Mouse (Mus musculus) embryonic facial prominence, embryonic 13.5 days (tissue): ENCODE measurements at regions not wholly inside any gene's neighbourhood (a gene's known extent, or its start where the extent isn't known, plus 50 kb on each side); places are given as distances from the start of the nearest gene placed in this dataset.

Source experiments
- ATAC-seq: fragments of 200-750 bp; cut with Nextera tagmentation; 2 replicates; pipeline ENCODE4 v1.8.0; 2017; ENCODE audit warnings: low read depth; ENCODE audit not compliant: insufficient number of reproducible peaks, insufficient read depth, low FRiP score, low TSS enrichment
- H3K27ac ChIP-seq: fragments of 300-500 bp; sonication (generic); 2 replicates; pipeline ENCODE4 v1.5.1; 2015; ENCODE audit warnings: moderate library complexity, mild to moderate bottlenecking, inconsistent platforms
- H3K27me3 ChIP-seq: fragments of 300-500 bp; sonication (generic); 2 replicates; pipeline ENCODE4 v1.6.1; 2015; ENCODE audit warnings: mild to moderate bottlenecking, inconsistent platforms
- H3K36me3 ChIP-seq: fragments of 300-500 bp; sonication (generic); 2 replicates; pipeline ENCODE4 v1.6.1; 2015; ENCODE audit warnings: mild to moderate bottlenecking, inconsistent platforms
- H3K4me1 ChIP-seq: fragments of 300-500 bp; sonication (generic); 2 replicates; pipeline ENCODE4 v1.6.1; 2015; ENCODE audit warnings: inconsistent platforms
- H3K4me2 ChIP-seq: fragments of 300-500 bp; sonication (generic); 2 replicates; pipeline ENCODE4 v1.6.1; 2015; ENCODE audit warnings: moderate library complexity, mild to moderate bottlenecking, inconsistent platforms
- H3K4me3 ChIP-seq: fragments of 300-500 bp; sonication (generic); 2 replicates; pipeline ENCODE4 v1.5.1; 2015; ENCODE audit warnings: mild to moderate bottlenecking, inconsistent platforms
- H3K9ac ChIP-seq: fragments of 300-500 bp; sonication (generic); 2 replicates; pipeline ENCODE4 v1.6.1; 2015; ENCODE audit warnings: mild to moderate bottlenecking, inconsistent platforms
- H3K9me3 ChIP-seq: fragments of 300-500 bp; sonication (generic); 2 replicates; pipeline ENCODE4 v1.6.1; 2016; ENCODE audit warnings: inconsistent platforms
- WGBS: fragments of 180-500 bp; shearing (Covaris S2); methylation state at CpG from one replicate; pipeline ENCODE4 v1.1.7; 2015; ENCODE audit warnings: mixed read lengths; 5-methylcytosine and 5-hydroxymethylcytosine counted together

- H3K36me3 ChIP-seq: no peaks in the 10 kb centered on the region
- ATAC-seq: no peak
- H3K9ac ChIP-seq: no peak overlapping the region
- H3K4me2 ChIP-seq: no peak overlapping the region
- peaks cover 19% of the 10 kb centered on the region for H3K4me1 ChIP-seq
- no peak overlapping the region for H3K4me3 ChIP-seq
- no peaks in the 10 kb centered on the region for H3K9me3 ChIP-seq
- 28% methylated on average over 9 of the region's 9 CpGs for WGBS
- H3K27ac ChIP-seq: no peak overlapping the region; the same call in 1 of the 2 replicates
- no peaks in the 10 kb centered on the region for H3K27me3 ChIP-seq
These were observed 138.5 kb upstream of the A530016L24Rik start for GRCm38 (mm10) chr12:112350733-112351132.

GRCm38 (mm10) chr12:112363349-112363748 lies 125.9 kb upstream of the A530016L24Rik start:
- Histone ChIP-seq H3K9ac (no peak overlapping the region), H3K27me3 (no peaks in the 10 kb centered on the region), H3K36me3 (no peaks in the 10 kb centered on the region), H3K4me3 (no peak overlapping the region), H3K27ac (no peak overlapping the region), H3K4me2 (no peak overlapping the region), H3K4me1 (peaks cover 6% of the 10 kb centered on the region; the same call in 1 of the 2 replicates), H3K9me3 (peaks cover 6% of the 10 kb centered on the region)
- ATAC-seq: no peak
- WGBS: 56% methylated on average over 3 of the region's 3 CpGs

GRCm38 (mm10) chr12:112367221-112367620 lies 122.0 kb upstream of the A530016L24Rik start:
- Histone ChIP-seq H3K9ac (no peak overlapping the region), H3K4me2 (no peak overlapping the region), H3K9me3 (peaks cover 6% of the 10 kb centered on the region), H3K4me3 (no peak overlapping the region), H3K4me1 (peaks cover 6% of the 10 kb centered on the region; the same call in 1 of the 2 replicates), H3K36me3 (no peaks in the 10 kb centered on the region), H3K27ac (no peak overlapping the region), H3K27me3 (no peaks in the 10 kb centered on the region)
- no peak for ATAC-seq
- 82% methylated on average over 4 of the region's 4 CpGs for WGBS

- ATAC-seq: no peak
- H3K9ac ChIP-seq: no peak overlapping the region
- H3K9me3 ChIP-seq: peaks cover 6% of the 10 kb centered on the region
- 81% methylated on average over 6 of the region's 6 CpGs for WGBS
- H3K4me1 ChIP-seq: peaks cover 6% of the 10 kb centered on the region; the same call in 1 of the 2 replicates
- no peaks in the 10 kb centered on the region for H3K36me3 ChIP-seq
- H3K27ac ChIP-seq: no peak overlapping the region
- no peaks in the 10 kb centered on the region for H3K27me3 ChIP-seq
- H3K4me3 ChIP-seq: no peak overlapping the region
- no peak overlapping the region for H3K4me2 ChIP-seq
These were observed 121.1 kb upstream of the A530016L24Rik start for GRCm38 (mm10) chr12:112368112-112368511.

GRCm38 (mm10) chr12:112369581-112370371 lies 119.5 kb upstream of the A530016L24Rik start:
- Histone ChIP-seq H3K9ac (no peak overlapping the region), H3K4me3 (no peak overlapping the region), H3K27me3 (no peaks in the 10 kb centered on the region), H3K9me3 (peaks cover 6% of the 10 kb centered on the region), H3K36me3 (no peaks in the 10 kb centered on the region), H3K27ac (no peak overlapping the region), H3K4me1 (no peaks in the 10 kb centered on the region), H3K4me2 (no peak overlapping the region)
- no peak for ATAC-seq
- 64% methylated on average over 15 of the region's 15 CpGs for WGBS

GRCm38 (mm10) chr12:112372234-112373050 lies 116.8 kb upstream of the A530016L24Rik start:
- H3K4me3 ChIP-seq: no peak overlapping the region
- H3K27me3 ChIP-seq: no peaks in the 10 kb centered on the region
- H3K9ac ChIP-seq: no peak overlapping the region
- H3K4me2 ChIP-seq: no peak overlapping the region
- WGBS: 80% methylated on average over 14 of the region's 14 CpGs
- no peaks in the 10 kb centered on the region for H3K36me3 ChIP-seq
- H3K27ac ChIP-seq: no peak overlapping the region
- H3K9me3 ChIP-seq: no peaks in the 10 kb centered on the region
- ATAC-seq: no peak
- H3K4me1 ChIP-seq: no peaks in the 10 kb centered on the region

GRCm38 (mm10) chr12:112373966-112374365 lies 115.3 kb upstream of the A530016L24Rik start:
- Histone ChIP-seq H3K4me2 (no peak overlapping the region), H3K27me3 (no peaks in the 10 kb centered on the region), H3K36me3 (no peaks in the 10 kb centered on the region), H3K4me1 (no peaks in the 10 kb centered on the region), H3K9ac (no peak overlapping the region), H3K4me3 (no peak overlapping the region), H3K27ac (no peak overlapping the region), H3K9me3 (no peaks in the 10 kb centered on the region)
- 89% methylated on average over 7 of the region's 7 CpGs for WGBS
- no peak for ATAC-seq

- Histone ChIP-seq H3K27ac (no peak overlapping the region), H3K36me3 (no peaks in the 10 kb centered on the region), H3K4me2 (no peak overlapping the region), H3K9ac (no peak overlapping the region), H3K4me3 (no peak overlapping the region), H3K9me3 (no peaks in the 10 kb centered on the region), H3K4me1 (no peaks in the 10 kb centered on the region), H3K27me3 (no peaks in the 10 kb centered on the region)
- no peak for ATAC-seq
- 85% methylated on average over 5 of the region's 5 CpGs for WGBS
These were observed 113.0 kb upstream of the A530016L24Rik start for GRCm38 (mm10) chr12:112376236-112376635.

GRCm38 (mm10) chr12:112376701-112377100 lies 112.5 kb upstream of the A530016L24Rik start:
- H3K4me2 ChIP-seq: no peak overlapping the region
- H3K4me1 ChIP-seq: no peaks in the 10 kb centered on the region
- no peak overlapping the region for H3K27ac ChIP-seq
- ATAC-seq: no peak
- H3K36me3 ChIP-seq: no peaks in the 10 kb centered on the region
- H3K4me3 ChIP-seq: no peak overlapping the region
- no peak overlapping the region for H3K9ac ChIP-seq
- 83% methylated on average over 8 of the region's 8 CpGs for WGBS
- no peaks in the 10 kb centered on the region for H3K9me3 ChIP-seq
- H3K27me3 ChIP-seq: no peaks in the 10 kb centered on the region

GRCm38 (mm10) chr12:112378482-112379243 lies 110.6 kb upstream of the A530016L24Rik start:
- Histone ChIP-seq H3K9ac (no peak overlapping the region), H3K9me3 (no peaks in the 10 kb centered on the region), H3K4me2 (no peak overlapping the region), H3K27ac (no peak overlapping the region), H3K4me1 (no peaks in the 10 kb centered on the region), H3K27me3 (no peaks in the 10 kb centered on the region), H3K36me3 (no peaks in the 10 kb centered on the region), H3K4me3 (no peak overlapping the region)
- ATAC-seq: no peak
- WGBS: 68% methylated on average over 13 of the region's 13 CpGs

- Histone ChIP-seq H3K9me3 (no peaks in the 10 kb centered on the region), H3K27ac (no peak overlapping the region), H3K9ac (no peak overlapping the region), H3K4me3 (no peak overlapping the region), H3K4me2 (no peak overlapping the region), H3K27me3 (no peaks in the 10 kb centered on the region), H3K4me1 (0 out of 2 replicates have a peak, but pooled peaks cover 2% of the 10 kb centered on the region), H3K36me3 (no peaks in the 10 kb centered on the region)
- WGBS: 67% methylated on average over 9 of the region's 9 CpGs
- no peak for ATAC-seq
These were observed 101.4 kb upstream of the A530016L24Rik start for GRCm38 (mm10) chr12:112387836-112388235.
